Mouse (Mus musculus) liver, adult 2 months (tissue): ENCODE measurements around the gene Sec1.
A peak's percentile ranks its signal among the peaks of the same experiment; 100 is the strongest.

Experiments
- CTCF ChIP-seq: fragments of 200-500 bp; IDR thresholded peaks from 2 replicates; pipeline ENCODE4 v1.5.1; 2011; ENCODE audit warnings: low read depth, low read length, control low read depth
- POLR2A ChIP-seq: fragments of 200-500 bp; IDR thresholded peaks from 2 replicates; pipeline ENCODE4 v1.6.1; 2011; ENCODE audit warnings: low read length, control low read depth; ENCODE audit not compliant: insufficient read depth; ENCODE audit errors: extremely low read depth

- TF ChIP-seq CTCF (no peak), POLR2A (0 out of 2 replicates have a peak, but pooled peaks have one; percentile 11)
Observed at GRCm38 (mm10) chr7:45713881-45714520, 19.8 kb upstream of the Sec1 start.
